Mouse (Mus musculus) kidney, embryonic 16.5 days (tissue): ENCODE results near the gene C5ar1. TPM values are rescaled to one million over a fixed set of nuclear protein-coding genes. Genes with fewer than 3 reads are reported as not detected.
"Not testable (repeated sequence)": the region's sequence is repeated elsewhere in the genome, so short reads cannot be mapped to it uniquely, and the experiment has no call there.

Experiments used
- ATAC-seq: fragments of 200-750 bp; cut with Nextera tagmentation; 2 replicates; pipeline ENCODE4 v1.8.0; 2017; ENCODE audit warnings: moderate TSS enrichment; ENCODE audit not compliant: low FRiP score, low TSS enrichment
- H3K27ac ChIP-seq: fragments of 300-500 bp; sonication (generic); 2 replicates; pipeline ENCODE4 v1.5.1; 2014; ENCODE audit warnings: low read length
- H3K27me3 ChIP-seq: fragments of 300-500 bp; sonication (generic); 2 replicates; pipeline ENCODE4 v1.6.1; 2014; ENCODE audit warnings: low read length, control low read depth, mixed read lengths; ENCODE audit not compliant: insufficient read depth
- H3K36me3 ChIP-seq: fragments of 300-500 bp; sonication (generic); 2 replicates; pipeline ENCODE4 v1.6.1; 2014; ENCODE audit warnings: low read length, control low read depth, mixed read lengths; ENCODE audit not compliant: insufficient read depth
- H3K4me1 ChIP-seq: fragments of 300-500 bp; sonication (generic); 2 replicates; pipeline ENCODE4 v1.6.1; 2014; ENCODE audit warnings: low read length, control low read depth, mixed read lengths; ENCODE audit not compliant: insufficient read depth
- H3K4me2 ChIP-seq: fragments of 300-500 bp; sonication (generic); replicated peaks from 2 replicates; pipeline ENCODE4 v1.6.1; 2014; ENCODE audit warnings: low read depth, low read length
- H3K4me3 ChIP-seq: fragments of 300-500 bp; sonication (generic); 2 replicates; pipeline ENCODE4 v1.5.1; 2014; ENCODE audit warnings: mild to moderate bottlenecking, low read length
- H3K9ac ChIP-seq: fragments of 300-500 bp; sonication (generic); replicated peaks from 2 replicates; pipeline ENCODE4 v1.6.1; 2014; ENCODE audit warnings: low read length
- H3K9me3 ChIP-seq: fragments of 300-500 bp; sonication (generic); 2 replicates; pipeline ENCODE4 v1.6.1; 2016; ENCODE audit warnings: low read length, control low read depth
- WGBS: fragments of 180-500 bp; shearing (Covaris S2); extraction: QIAGEN DNeasy Blood & Tissue Kit; methylation state at CpG from one replicate; pipeline ENCODE4 v1.1.7; 2014; 5-methylcytosine and 5-hydroxymethylcytosine counted together
- polyA plus RNA-seq: library from polyadenylated mRNA; unstranded; fragments of >200 nt; fragmentation: Nextera tagmentation; extraction: Ambion mirVana; gene quantifications from 2 replicates; pipeline ENCODE4 v1.2.1, GENCODE M21; 2015

Gene C5ar1
- polyA plus RNA-seq, 1 experiment from 2014 or later, result 2.7 TPM

DNA sequence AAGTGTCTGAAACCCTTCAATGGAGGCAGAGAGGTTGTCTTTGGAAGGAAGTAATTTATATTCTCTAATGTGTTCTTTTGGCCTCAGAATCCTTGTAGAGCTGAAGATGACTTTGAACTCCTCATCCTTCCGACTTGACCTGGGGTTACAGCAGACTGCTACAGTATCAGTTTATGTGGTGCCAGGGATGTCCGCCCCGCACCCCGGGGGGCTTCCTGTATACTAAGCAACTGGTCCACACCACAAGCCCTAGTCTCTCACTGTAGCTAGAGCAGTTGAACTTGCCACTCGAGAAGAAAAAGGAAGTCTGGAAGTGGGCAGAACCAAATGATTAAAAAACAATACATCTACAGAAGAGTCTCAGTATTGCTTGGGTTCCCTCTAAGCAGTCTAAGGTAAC, 4.5 kb upstream of the C5ar1 start:
- H3K4me3 ChIP-seq, result no peak overlapping the region
- 83% methylated on average over 5 of the region's 5 CpGs for WGBS
- H3K9me3 ChIP-seq, result peaks cover 7% of the 10 kb centered on the region; the same call in 1 of the 2 replicates
- no peak for ATAC-seq
- no peaks in the 10 kb centered on the region for H3K4me1 ChIP-seq
- H3K36me3 ChIP-seq, result no peaks in the 10 kb centered on the region
- H3K9ac ChIP-seq, result no peak overlapping the region
- no peak overlapping the region for H3K27ac ChIP-seq
- H3K4me2 ChIP-seq, result no peak overlapping the region
- H3K27me3 ChIP-seq, result no peaks in the 10 kb centered on the region

DNA sequence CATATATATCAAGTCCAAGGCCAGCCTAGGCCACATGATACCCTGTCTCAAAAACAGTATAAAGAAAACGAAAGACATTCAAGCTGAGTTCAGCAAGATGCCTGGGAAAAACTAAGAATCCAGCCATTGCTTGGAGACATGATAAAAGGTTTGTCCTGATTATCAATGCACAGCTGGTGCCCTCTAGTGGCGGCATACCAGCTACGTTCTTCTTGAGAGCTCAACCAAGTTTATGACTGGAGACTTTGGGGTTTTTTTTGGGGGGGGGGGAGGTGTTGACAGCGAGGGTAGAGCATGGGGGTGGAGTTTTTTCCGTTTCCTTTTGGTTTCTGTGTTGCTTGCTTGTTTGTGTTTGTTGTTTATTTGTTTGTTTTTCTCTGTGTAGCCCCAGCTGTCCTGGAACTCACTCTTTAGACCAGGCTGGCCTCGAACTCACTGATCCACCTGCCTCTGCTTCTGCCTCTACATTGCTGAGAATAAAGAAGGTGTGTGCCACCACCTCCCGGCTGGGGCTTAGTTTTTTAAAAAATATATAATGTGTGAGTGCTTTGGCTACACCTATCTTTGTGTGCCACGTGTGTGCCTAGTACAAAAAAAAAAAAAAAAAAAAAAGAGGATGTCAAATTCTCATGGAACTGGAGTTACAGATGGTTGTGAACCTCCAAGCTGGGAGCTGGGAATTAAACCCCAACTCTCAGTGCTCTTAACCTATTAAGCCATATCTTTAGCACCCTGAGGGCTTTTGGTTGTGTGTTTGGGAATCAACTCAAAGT, 3.9 kb upstream of the C5ar1 start:
- 27% methylated on average over 8 of the region's 8 CpGs for WGBS

DNA sequence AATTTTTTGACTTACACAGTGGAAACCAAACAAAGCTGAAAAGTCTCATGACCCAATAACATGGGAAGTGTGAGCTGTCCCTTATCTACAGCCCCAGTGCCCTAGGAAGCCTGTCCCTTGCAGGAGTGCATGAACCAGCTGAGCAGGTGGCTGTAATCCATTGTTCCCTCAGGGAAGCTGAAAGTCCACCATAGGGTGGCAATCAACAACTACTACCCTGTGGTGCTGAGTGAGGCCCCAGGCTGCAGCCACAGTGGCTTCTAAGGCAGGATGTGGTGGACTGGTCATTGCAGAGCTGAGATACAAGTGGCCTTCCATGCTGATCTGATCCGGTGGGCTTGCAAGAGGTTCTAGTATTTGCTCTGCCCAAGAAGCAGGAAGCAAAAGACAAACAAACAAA, 1.8 kb upstream of the C5ar1 start:
- H3K27me3 ChIP-seq, result no peaks in the 10 kb centered on the region
- 79% methylated on average over 1 of the region's 1 CpGs for WGBS
- no peak for ATAC-seq

More for the DNA sequence above, 3.9 kb upstream of the C5ar1 start:
- Histone ChIP-seq H3K4me1 (no peaks in the 10 kb centered on the region), H3K36me3 (no peaks in the 10 kb centered on the region), H3K4me2 (no peak overlapping the region), H3K9me3 (peaks cover 7% of the 10 kb centered on the region; the same call in 1 of the 2 replicates), H3K27ac (no peak overlapping the region), H3K9ac (no peak overlapping the region), H3K4me3 (no peak overlapping the region), H3K27me3 (no peaks in the 10 kb centered on the region)
- ATAC-seq, result no peak

DNA sequence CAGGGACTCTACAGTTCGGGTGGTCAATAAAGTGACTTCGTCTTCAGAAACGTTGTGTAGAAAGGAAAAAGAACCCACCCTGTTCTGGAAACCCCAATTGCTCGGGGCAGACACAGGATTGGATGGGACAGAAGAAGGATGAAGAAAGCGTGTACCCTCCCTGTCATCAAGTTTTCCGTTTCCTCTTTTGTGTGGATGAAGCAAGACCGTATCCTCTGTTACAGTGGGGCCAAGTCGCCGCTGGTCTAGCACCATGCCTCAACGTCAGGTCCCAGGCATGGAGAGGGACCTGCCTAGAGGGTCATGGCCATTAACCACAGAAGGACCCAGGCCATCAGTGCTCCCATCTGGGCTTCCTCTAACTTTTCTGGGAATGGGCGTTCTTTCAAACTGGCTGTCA, 1.5 kb downstream of the C5ar1 start:
- Histone ChIP-seq H3K27me3 (no peaks in the 10 kb centered on the region), H3K27ac (no peak overlapping the region), H3K4me1 (no peaks in the 10 kb centered on the region), H3K36me3 (no peaks in the 10 kb centered on the region), H3K9ac (no peak overlapping the region), H3K9me3 (no peaks in the 10 kb centered on the region), H3K4me3 (no peak overlapping the region), H3K4me2 (no peak overlapping the region)
- WGBS, result 85% methylated on average over 11 of the region's 11 CpGs
- no peak for ATAC-seq

More for the DNA sequence above, 1.8 kb upstream of the C5ar1 start:
- H3K9me3 ChIP-seq, result peaks cover 7% of the 10 kb centered on the region; the same call in 1 of the 2 replicates
- no peak overlapping the region for H3K27ac ChIP-seq
- H3K9ac ChIP-seq, result no peak overlapping the region
- H3K4me1 ChIP-seq, result no peaks in the 10 kb centered on the region
- no peaks in the 10 kb centered on the region for H3K36me3 ChIP-seq
- no peak overlapping the region for H3K4me3 ChIP-seq
- H3K4me2 ChIP-seq, result no peak overlapping the region

DNA sequence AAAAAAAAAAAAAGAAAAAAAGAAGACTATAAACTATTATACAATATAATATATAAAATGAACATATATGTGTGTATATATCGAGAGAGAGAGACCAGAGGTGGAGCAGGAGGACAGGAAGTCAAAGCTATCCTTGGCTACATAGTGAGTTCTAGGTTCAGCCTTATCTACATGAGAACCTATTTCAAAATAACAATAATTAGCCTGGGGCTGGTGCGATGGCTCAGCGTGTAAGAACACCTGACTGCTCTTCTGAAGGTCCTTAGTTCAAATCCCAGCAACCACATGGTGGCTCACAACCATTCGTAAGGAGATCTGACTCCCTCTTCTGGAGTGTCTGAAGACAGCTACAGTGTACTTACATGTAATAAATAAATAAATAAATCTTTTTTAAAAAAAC, 3.4 kb downstream of the C5ar1 start:
- not testable (repeated sequence) for H3K27me3 ChIP-seq, H3K27ac ChIP-seq
- 80% methylated on average over 4 of the region's 4 CpGs for WGBS

DNA sequence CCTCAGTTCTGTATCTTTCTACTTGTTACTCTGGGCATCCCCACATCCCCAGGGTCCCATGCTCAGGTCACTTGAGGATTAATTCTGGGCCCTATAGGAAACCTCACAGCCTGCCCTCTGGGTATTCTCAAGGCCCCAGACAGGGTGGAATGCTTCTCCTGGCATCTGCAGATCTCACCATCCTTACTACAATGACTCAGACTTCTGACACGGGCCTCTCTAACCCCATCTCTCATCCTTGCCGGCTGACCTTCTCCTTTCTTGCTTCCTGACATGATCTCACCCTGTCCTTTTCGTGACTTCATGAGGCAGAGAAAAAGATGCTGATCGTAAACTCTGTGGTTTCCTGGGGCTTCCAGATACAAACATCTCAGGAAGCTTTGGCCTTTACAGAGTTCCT, 5.1 kb downstream of the C5ar1 start:
- no peak for ATAC-seq
- H3K9me3 ChIP-seq, result no peaks in the 10 kb centered on the region
- no peaks in the 10 kb centered on the region for H3K27me3 ChIP-seq
- no peak overlapping the region for H3K4me2 ChIP-seq
- H3K27ac ChIP-seq, result no peak overlapping the region
- WGBS, result 40% methylated on average over 4 of the region's 4 CpGs
- no peak overlapping the region for H3K9ac ChIP-seq
- no peaks in the 10 kb centered on the region for H3K36me3 ChIP-seq
- H3K4me3 ChIP-seq, result no peak overlapping the region
- H3K4me1 ChIP-seq, result no peaks in the 10 kb centered on the region

More for the DNA sequence above, 3.4 kb downstream of the C5ar1 start:
- not testable (repeated sequence) for H3K9ac ChIP-seq, H3K9me3 ChIP-seq, H3K4me2 ChIP-seq, H3K36me3 ChIP-seq, H3K4me1 ChIP-seq, H3K4me3 ChIP-seq, ATAC-seq

DNA sequence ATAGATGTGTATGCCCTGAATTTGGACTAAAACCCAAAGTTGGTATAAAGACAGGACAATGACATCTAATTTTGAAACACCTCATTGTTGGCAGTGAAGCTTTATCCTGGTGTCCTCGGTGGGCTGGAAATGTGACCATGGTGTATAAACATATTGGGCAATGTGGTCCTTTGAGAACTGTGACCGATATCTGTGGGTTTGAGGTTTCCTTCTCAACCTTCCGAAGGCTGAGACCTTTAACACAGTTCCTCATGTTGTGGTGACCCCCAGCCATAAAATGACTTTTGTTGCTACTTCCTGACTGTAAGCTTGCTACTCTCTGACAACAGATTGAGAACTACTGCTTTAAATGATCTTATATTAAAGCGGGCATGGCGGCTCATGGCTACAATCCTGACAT, 8.7 kb downstream of the C5ar1 start:
- no peak overlapping the region for H3K27ac ChIP-seq
- H3K9me3 ChIP-seq, result no peaks in the 10 kb centered on the region
- H3K27me3 ChIP-seq, result no peaks in the 10 kb centered on the region
- H3K4me1 ChIP-seq, result no peaks in the 10 kb centered on the region
- no peak overlapping the region for H3K4me2 ChIP-seq
- no peak for ATAC-seq
- 83% methylated on average over 5 of the region's 5 CpGs for WGBS
- no peaks in the 10 kb centered on the region for H3K36me3 ChIP-seq
- H3K9ac ChIP-seq, result no peak overlapping the region
- H3K4me3 ChIP-seq, result no peak overlapping the region

DNA sequence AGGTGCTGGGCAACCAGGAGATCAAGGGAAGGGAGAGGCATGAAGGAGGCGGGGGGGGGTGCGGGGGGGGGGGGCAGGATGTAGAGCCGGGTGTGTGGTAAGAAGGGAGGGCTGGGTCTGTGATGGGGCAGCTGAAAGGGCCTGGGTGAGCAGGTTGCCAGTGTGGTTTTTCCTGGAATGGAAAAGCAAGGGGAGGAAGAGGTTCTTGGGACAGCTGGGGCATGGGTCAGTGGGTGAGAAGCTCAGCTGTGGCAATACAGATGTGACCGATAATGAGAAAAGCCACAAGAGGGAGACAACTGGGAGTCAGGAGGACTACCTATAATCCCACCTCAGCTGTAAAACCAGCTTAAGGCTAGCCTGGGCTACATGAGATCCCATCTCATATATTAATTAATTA, 13.4 kb downstream of the C5ar1 start:
- H3K27ac ChIP-seq, result no peak overlapping the region
- WGBS, result 48% methylated on average over 1 of the region's 4 CpGs
- H3K27me3 ChIP-seq, result no peaks in the 10 kb centered on the region

DNA sequence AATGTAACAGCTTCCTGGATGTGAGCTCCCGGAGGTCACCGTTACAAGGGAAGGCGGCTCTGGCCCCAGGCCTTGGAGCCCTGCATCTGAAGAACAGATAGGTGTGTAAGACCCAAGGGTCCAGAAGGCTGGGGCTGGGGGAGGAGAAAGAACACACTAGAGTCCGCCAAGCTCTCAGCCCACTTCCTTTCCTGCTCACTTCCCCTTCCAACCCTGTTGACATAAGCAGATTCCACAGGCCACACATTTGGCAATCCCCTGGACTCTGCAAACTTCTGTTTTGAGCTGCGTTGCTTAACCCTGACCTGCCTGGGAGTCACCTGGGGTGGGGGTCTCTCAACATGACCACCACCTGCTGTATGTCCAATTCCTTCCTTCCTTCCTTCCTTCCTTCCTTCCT, 15.3 kb downstream of the C5ar1 start, which contains the start of gene C5ar2:
TSS of gene C5ar2 (minus strand) at position 88 of the 400 bp plus-strand sequence.
- no peak for ATAC-seq
- H3K36me3 ChIP-seq, result no peaks in the 10 kb centered on the region
- WGBS, result 39% methylated on average over 5 of the region's 5 CpGs
- no peaks in the 10 kb centered on the region for H3K27me3 ChIP-seq
- H3K9ac ChIP-seq, result no peak within 1 kb of the TSS
- peaks cover 8% of the 10 kb centered on the region; the same call in 1 of the 2 replicates for H3K4me1 ChIP-seq
- no peaks in the 10 kb centered on the region for H3K9me3 ChIP-seq
- H3K4me2 ChIP-seq, result no peak within 1 kb of the TSS
- H3K4me3 ChIP-seq, result no peak within 1 kb of the TSS
- H3K27ac ChIP-seq, result no peak within 1 kb of the TSS

More for the DNA sequence above, 13.4 kb downstream of the C5ar1 start:
- H3K9me3 ChIP-seq, result no peaks in the 10 kb centered on the region
- no peak overlapping the region for H3K9ac ChIP-seq
- H3K4me2 ChIP-seq, result no peak overlapping the region
- no peaks in the 10 kb centered on the region for H3K36me3 ChIP-seq
- no peak for ATAC-seq
- H3K4me3 ChIP-seq, result no peak overlapping the region
- H3K4me1 ChIP-seq, result 0 out of 2 replicates have a peak, but pooled peaks cover 2% of the 10 kb centered on the region

DNA sequence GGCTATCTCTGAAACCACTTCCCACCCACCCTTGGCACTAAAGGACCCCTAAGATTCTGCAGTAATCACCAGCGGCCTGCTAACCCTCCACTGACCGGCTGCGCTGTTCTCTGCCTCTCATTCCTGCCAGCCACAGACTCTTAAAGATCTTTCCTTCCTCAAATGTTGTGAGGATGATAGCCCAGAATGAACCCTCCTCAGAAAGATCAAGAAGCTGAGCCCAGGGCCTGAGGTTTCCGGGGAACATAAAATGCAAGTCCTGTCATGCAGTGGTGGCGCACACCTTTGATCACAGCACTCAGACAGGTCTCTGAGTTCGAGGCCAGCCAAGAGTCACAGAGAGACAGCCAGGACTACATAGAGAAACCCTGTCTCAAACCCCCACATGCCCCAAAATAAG, 17.1 kb downstream of the C5ar1 start:
- no peak for ATAC-seq
- H3K27me3 ChIP-seq, result no peaks in the 10 kb centered on the region
- no peak overlapping the region for H3K4me3 ChIP-seq
- H3K27ac ChIP-seq, result no peak overlapping the region
- 82% methylated on average over 6 of the region's 6 CpGs for WGBS
- H3K36me3 ChIP-seq, result no peaks in the 10 kb centered on the region
- H3K9me3 ChIP-seq, result no peaks in the 10 kb centered on the region
- peaks cover 8% of the 10 kb centered on the region; the same call in 1 of the 2 replicates for H3K4me1 ChIP-seq
- no peak overlapping the region for H3K9ac ChIP-seq
- no peak overlapping the region for H3K4me2 ChIP-seq
